Mouse (Mus musculus): ENCODE results near the gene Sdk2. TPM values are rescaled to one million over a fixed set of nuclear protein-coding genes. Genes with fewer than 3 reads are reported as not detected.
A peak's percentile ranks its signal among the peaks of the same experiment; 100 is the strongest.

Gene Sdk2
- total and polyA plus RNA-seq, 2 experiments from 2014 or later = 1.9 to 18.5 TPM

DNA sequence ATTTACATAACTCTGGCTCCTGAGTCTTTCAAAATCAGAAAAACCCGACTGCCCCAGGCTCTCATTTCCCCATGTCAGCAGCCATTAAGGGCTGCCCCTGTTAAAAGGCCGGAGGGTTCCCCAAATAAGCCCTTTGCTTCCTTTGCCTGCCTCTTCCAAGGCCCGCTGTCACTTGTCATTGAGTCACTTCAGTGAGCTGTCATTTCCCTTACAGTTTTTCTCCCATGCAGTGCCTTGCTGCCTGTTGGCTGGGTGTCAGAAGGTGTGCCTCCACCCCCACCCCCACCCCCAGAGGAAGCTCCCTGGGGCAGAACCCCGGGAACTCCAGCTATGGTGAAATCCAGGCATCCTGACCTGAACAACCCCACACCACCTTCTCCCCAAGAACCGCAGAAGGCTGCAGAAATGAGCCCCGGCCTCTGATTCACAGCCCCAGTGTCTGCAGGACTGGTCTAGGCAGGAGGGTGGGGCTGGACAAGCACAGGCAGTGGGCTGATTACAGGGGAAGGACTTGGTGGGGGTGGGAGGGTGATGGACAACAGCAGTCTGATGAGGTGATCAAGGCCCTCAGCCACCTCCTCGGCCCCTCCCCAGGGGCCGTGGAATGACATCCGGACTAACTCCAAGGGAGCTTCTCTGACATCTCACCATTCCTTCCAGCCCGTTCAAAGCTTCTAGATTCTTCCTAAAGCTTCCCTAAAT lies 300.4 kb downstream of the Sdk2 start:
- 65% methylated on average over 10 of the region's 10 CpGs for WGBS
- Histone ChIP-seq H3K27me3 (ENCODE audit: insufficient read depth, low read length) (no peaks in the 10 kb centered on the region), H3K36me3 (ENCODE audit: insufficient read depth) (no peaks in the 10 kb centered on the region), H3K9me3 (ENCODE audit: low read length) (no peaks in the 10 kb centered on the region), H3K4me1 (ENCODE audit: insufficient read depth) (0 out of 2 replicates have a peak, but pooled peaks cover 12% of the 10 kb centered on the region), H3K4me3 (ENCODE audit: low read depth, low read length) (no peak overlapping the region), H3K4me2 (ENCODE audit: low read depth) (no peak overlapping the region), H3K9ac (no peak overlapping the region), H3K27ac (ENCODE audit: low read depth, low read length) (0 out of 2 replicates have a peak overlapping the region, but pooled peaks have one; percentile 35)
- DNase-seq (no peak), ATAC-seq (no peak)
- no peak for TF ChIP-seq CTCF (IDR thresholded peaks at IDR 0.05; ENCODE audit: low read depth)

DNA sequence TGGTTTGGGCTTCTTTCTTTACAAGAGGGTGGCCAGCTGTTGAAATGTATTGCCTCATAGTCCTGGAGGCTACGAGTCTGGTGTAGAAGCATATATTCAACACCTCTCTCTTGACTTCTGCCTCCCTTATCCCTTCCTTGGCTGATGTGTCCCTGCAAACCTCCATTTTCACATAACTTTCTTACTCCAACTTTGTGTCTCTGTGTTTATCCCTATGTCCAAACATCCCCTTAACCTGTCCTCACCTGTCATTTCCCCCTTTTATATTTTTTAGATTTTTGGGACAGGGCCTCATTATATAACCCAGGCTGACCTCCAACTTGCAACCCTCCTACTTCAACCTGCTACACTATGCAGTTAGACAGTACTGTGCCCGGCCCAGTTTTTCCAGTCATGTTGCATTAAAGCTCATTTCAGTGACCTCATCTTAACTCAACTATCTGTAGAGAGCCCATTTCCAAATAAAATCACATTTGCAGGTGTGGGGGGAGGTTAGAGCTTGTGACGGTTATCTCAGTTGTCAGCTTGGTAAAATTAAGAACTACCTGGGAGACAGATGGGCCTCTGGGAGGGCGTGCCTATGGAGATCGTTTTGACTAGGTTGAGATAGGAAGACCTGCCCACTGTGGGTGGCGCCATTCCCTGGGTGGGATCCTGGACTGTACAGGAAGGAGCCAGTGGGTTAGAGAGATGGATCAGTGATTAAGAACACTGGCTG lies 302.6 kb downstream of the Sdk2 start:
- Histone ChIP-seq H3K9me3 (ENCODE audit: low read length) (no peaks in the 10 kb centered on the region), H3K36me3 (ENCODE audit: insufficient read depth) (no peaks in the 10 kb centered on the region), H3K9ac (no peak overlapping the region), H3K4me1 (ENCODE audit: insufficient read depth) (0 out of 2 replicates have a peak, but pooled peaks cover 12% of the 10 kb centered on the region), H3K27me3 (ENCODE audit: insufficient read depth, low read length) (no peaks in the 10 kb centered on the region), H3K4me3 (ENCODE audit: low read depth, low read length) (no peak overlapping the region), H3K4me2 (ENCODE audit: low read depth) (no peak overlapping the region), H3K27ac (ENCODE audit: low read depth, low read length) (no peak overlapping the region)
- ATAC-seq = no peak
- 93% methylated on average over 6 of the region's 6 CpGs for WGBS
- no peak for DNase-seq
- no peak for TF ChIP-seq CTCF (IDR thresholded peaks at IDR 0.05; ENCODE audit: low read depth)

DNA sequence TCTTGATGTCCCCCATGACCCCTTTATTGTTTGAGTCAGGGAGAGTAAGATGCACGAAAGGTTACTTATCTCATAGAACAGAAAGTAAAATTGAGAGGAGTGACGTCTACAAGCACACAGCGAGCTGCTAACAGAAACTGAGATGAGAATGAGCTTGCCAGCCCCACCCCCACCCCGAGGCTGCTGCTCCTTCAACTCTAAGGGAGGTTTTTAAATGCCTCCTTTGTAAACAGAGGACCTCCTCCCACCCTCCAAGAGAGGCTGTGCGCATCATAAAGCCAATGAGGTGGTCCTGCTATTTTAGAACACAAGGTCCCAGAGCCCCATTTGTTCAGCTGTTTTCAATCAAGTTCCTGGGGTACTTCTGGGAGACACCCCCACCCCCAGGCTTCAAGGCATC lies 303.4 kb downstream of the Sdk2 start:
- Histone ChIP-seq H3K9ac (no peak overlapping the region), H3K9me3 (ENCODE audit: low read length) (no peaks in the 10 kb centered on the region), H3K4me3 (ENCODE audit: low read depth, low read length) (no peak overlapping the region), H3K36me3 (ENCODE audit: insufficient read depth) (no peaks in the 10 kb centered on the region), H3K27me3 (ENCODE audit: insufficient read depth, low read length) (no peaks in the 10 kb centered on the region), H3K27ac (ENCODE audit: low read depth, low read length) (no peak overlapping the region), H3K4me2 (ENCODE audit: low read depth) (no peak overlapping the region), H3K4me1 (ENCODE audit: insufficient read depth) (0 out of 2 replicates have a peak, but pooled peaks cover 12% of the 10 kb centered on the region)
- TF ChIP-seq CTCF (IDR thresholded peaks at IDR 0.05; ENCODE audit: low read depth) = no peak
- 18% methylated on average over 5 of the region's 5 CpGs for WGBS
- no peak for ATAC-seq
- DNase-seq = no peak

DNA sequence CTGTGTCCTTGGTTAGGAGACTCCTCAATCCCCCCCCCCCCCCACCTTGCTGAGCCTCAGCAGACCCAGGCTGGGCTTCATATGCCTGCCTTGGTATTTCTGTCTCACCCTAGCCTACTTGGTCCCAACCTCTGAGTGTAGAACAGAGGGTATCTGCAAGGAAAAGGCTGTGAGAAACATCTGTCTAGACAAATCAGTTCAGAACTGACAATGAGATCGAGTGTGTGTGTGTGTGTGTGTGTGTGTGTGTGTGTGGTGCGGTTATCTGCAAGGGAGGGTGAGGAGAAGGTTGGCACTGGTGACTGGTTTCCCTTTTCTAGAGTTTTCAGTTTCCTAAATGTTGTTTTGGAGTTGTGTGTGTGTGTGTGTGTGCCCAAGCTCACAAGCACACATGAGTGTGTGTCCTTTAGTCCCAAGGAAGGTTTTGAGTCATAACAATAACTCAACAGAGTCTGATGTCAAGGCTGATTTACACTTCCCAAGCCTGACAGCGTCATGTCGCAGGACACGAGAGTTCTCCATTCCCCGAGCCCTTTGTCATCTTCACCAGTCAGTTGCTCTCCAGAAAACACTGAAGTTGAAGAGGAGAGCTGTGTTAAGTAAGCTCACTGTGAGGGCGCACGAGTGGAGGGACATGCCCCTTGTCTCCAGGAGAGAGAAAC lies 304.6 kb downstream of the Sdk2 start:
- WGBS = 88% methylated on average over 8 of the region's 8 CpGs
- ATAC-seq (no peak), DNase-seq (no peak)
- Histone ChIP-seq H3K27me3 (ENCODE audit: insufficient read depth, low read length) (no peaks in the 10 kb centered on the region), H3K27ac (ENCODE audit: low read depth, low read length) (no peak overlapping the region), H3K4me2 (ENCODE audit: low read depth) (no peak overlapping the region), H3K9me3 (ENCODE audit: low read length) (no peaks in the 10 kb centered on the region), H3K4me1 (ENCODE audit: insufficient read depth) (0 out of 2 replicates have a peak, but pooled peaks cover under 1% of the 10 kb centered on the region), H3K36me3 (ENCODE audit: insufficient read depth) (no peaks in the 10 kb centered on the region), H3K4me3 (ENCODE audit: low read depth, low read length) (no peak overlapping the region), H3K9ac (no peak overlapping the region)
- no peak for TF ChIP-seq CTCF (IDR thresholded peaks at IDR 0.05; ENCODE audit: low read depth)

DNA sequence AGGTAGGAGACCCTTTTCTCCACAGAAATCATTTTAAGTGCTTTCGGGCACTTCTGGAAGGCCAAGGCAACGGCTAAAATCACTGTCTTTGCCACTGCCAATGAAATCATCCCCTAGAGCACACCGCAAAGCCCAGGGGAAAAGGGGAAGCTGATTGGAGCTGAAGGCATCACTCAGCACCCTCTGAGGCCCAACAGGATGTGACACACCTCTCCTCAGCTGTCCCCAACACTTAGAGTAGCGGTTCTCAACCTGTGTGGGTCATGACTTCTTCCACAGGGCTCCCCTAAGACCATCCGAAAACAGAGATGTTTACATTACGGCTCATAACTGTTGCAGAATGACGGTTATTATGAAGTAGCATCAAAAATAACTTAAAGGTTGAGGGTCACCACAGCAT lies 305.2 kb downstream of the Sdk2 start:
- DNase-seq (no peak), ATAC-seq (no peak)
- TF ChIP-seq CTCF (IDR thresholded peaks at IDR 0.05; ENCODE audit: low read depth) = no peak
- Histone ChIP-seq H3K9ac (no peak overlapping the region), H3K27ac (ENCODE audit: low read depth, low read length) (no peak overlapping the region), H3K9me3 (ENCODE audit: low read length) (no peaks in the 10 kb centered on the region), H3K27me3 (ENCODE audit: insufficient read depth, low read length) (no peaks in the 10 kb centered on the region), H3K4me2 (ENCODE audit: low read depth) (no peak overlapping the region), H3K36me3 (ENCODE audit: insufficient read depth) (no peaks in the 10 kb centered on the region), H3K4me3 (ENCODE audit: low read depth, low read length) (no peak overlapping the region), H3K4me1 (ENCODE audit: insufficient read depth) (no peaks in the 10 kb centered on the region)
- 92% methylated on average over 7 of the region's 7 CpGs for WGBS

DNA sequence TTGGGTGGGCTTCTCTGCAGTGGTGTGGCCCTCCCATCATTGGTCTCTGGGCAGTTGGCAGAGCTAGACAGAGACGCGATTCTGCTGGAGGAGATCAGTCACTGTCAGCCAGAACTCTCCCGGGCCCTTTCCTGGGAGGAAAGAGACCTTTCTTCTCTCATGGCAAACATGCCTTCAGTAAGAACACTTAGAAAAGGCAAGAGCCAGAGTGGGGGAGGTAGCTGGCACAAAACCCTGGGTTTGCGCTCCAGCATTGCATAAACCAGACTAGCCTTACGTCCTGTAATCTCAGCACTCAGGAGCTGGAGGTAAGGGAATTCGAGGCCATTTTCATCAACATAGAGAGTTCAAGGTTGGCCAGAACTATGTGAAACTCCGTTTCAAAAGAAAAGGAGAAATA lies 306.4 kb downstream of the Sdk2 start:
- WGBS = 74% methylated on average over 7 of the region's 7 CpGs
- H3K4me2 ChIP-seq (ENCODE audit: low read depth) = no peak overlapping the region
- H3K4me1 ChIP-seq (ENCODE audit: insufficient read depth) = no peaks in the 10 kb centered on the region
- no peaks in the 10 kb centered on the region for H3K27me3 ChIP-seq (ENCODE audit: insufficient read depth, low read length)
- DNase-seq (no peak), ATAC-seq (no peak)
- H3K9ac ChIP-seq = no peak overlapping the region
- H3K9me3 ChIP-seq (ENCODE audit: low read length) = no peaks in the 10 kb centered on the region
- TF ChIP-seq CTCF (IDR thresholded peaks at IDR 0.05; ENCODE audit: low read depth) = no peak
- no peaks in the 10 kb centered on the region for H3K36me3 ChIP-seq (ENCODE audit: insufficient read depth)
- H3K4me3 ChIP-seq (ENCODE audit: low read depth, low read length) = no peak overlapping the region
- no peak overlapping the region for H3K27ac ChIP-seq (ENCODE audit: low read depth, low read length)

DNA sequence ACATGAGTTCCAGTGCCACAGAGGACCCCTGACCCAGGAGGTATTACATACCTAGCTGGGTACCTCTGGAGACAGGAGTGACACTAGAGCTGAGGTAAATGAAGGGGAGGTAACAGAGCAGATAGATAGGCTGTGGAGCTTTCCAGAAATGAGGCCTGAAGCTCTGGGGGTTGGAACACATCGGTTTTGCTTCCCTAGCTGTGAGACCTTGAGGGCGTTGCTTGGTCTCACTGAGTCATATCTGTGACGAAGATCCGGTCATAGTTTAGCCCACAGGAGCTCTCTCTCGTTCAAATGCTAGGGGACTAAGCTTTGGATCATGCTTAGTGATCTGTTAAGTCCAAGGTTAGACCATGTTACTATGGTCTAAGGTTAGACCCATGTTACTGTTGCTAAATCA lies 308.0 kb downstream of the Sdk2 start:
- no peak for ATAC-seq
- H3K4me1 ChIP-seq (ENCODE audit: insufficient read depth) = no peaks in the 10 kb centered on the region
- no peak overlapping the region for H3K4me2 ChIP-seq (ENCODE audit: low read depth)
- no peak overlapping the region for H3K9ac ChIP-seq
- WGBS = 94% methylated on average over 5 of the region's 5 CpGs
- no peaks in the 10 kb centered on the region for H3K27me3 ChIP-seq (ENCODE audit: insufficient read depth, low read length)
- TF ChIP-seq CTCF (IDR thresholded peaks at IDR 0.05; ENCODE audit: low read depth) = no peak
- no peak for DNase-seq
- no peaks in the 10 kb centered on the region for H3K36me3 ChIP-seq (ENCODE audit: insufficient read depth)
- H3K27ac ChIP-seq (ENCODE audit: low read depth, low read length) = no peak overlapping the region
- no peaks in the 10 kb centered on the region for H3K9me3 ChIP-seq (ENCODE audit: low read length)
- no peak overlapping the region for H3K4me3 ChIP-seq (ENCODE audit: low read depth, low read length)

Measured in forebrain, postnatal 0 days (tissue).